Mouse (Mus musculus) megakaryocyte, embryonic 14.5 days (primary cell): Measurements from ENCODE around the gene Wfdc15b.

Source experiments
- FLI1 ChIP-seq: IDR thresholded peaks from 2 replicates; pipeline ENCODE4 v1.6.1; 2012; ENCODE audit warnings: low read length, inconsistent platforms, mixed read lengths
- GATA1 ChIP-seq: IDR thresholded peaks from 3 replicates; pipeline ENCODE4 v1.6.1; 2012; ENCODE audit warnings: mixed read lengths, low read length, inconsistent platforms, borderline replicate concordance

- no peak for TF ChIP-seq GATA1
- TF ChIP-seq FLI1: no peak
These were observed 21.7 kb downstream of the Wfdc15b start, which contains the start of gene Wfdc15a for GRCm38 (mm10) chr2:164199626-164200327.
